Mouse (Mus musculus) C2C12 (cell line): ENCODE measurements around the gene Mrvi1.

Experiments
- CEBPB ChIP-seq: IDR thresholded peaks from one replicate; pipeline ENCODE4 v1.6.1; 2011; ENCODE audit warnings: low read depth, mild to moderate bottlenecking, control low read depth, moderate library complexity
- CTCF ChIP-seq: IDR thresholded peaks from one replicate; pipeline ENCODE4 v1.5.1; 2011; ENCODE audit not compliant: control insufficient read depth, insufficient read depth, insufficient read length
- MAX ChIP-seq: IDR thresholded peaks from one replicate; pipeline ENCODE4 v1.6.1; 2011; ENCODE audit warnings: mild to moderate bottlenecking, control low read depth
- MYOD1 ChIP-seq: IDR thresholded peaks from one replicate; pipeline ENCODE4 v1.6.1; 2011; ENCODE audit warnings: low read depth; ENCODE audit not compliant: control insufficient read depth, insufficient read length
- MYOG ChIP-seq: IDR thresholded peaks from one replicate; pipeline ENCODE4 v1.6.1; 2011; ENCODE audit not compliant: control insufficient read depth, insufficient read length; ENCODE audit errors: extremely low read depth
- USF1 ChIP-seq: IDR thresholded peaks from one replicate; pipeline ENCODE4 v1.6.1; 2011; ENCODE audit warnings: low read depth, mild to moderate bottlenecking, control low read depth, moderate library complexity

DNA sequence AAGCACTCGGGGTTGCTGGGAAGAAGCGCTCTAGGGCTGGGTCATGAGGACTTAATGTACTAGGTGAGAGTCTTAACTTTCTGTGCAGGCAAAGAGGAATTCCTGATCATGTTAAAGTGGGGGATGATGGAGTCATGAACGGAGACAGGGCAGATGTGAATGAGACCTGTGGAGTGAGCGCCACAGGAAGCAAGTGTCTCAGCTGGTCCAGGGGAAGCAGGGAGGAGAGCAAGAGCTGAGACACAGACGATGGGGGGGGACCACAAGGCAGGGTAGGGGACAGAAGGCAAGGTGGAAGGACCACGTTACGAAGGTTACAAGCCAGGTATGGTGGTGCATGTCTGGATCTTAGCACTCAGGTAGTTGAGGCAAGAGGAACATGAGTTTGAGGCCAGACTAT is 85.8 kb downstream of the Mrvi1 start:
- TF ChIP-seq CTCF (no peak), MYOG (no peak), CEBPB (no peak), MYOD1 (no peak), USF1 (no peak), MAX (no peak)
